Mouse (Mus musculus) bone marrow macrophage, adult 2 months (primary cell): ENCODE measurements around the gene Crat. TPM values are rescaled to one million over a fixed set of nuclear protein-coding genes. Genes with fewer than 3 reads are reported as not detected.
A peak's percentile ranks its signal among the peaks of the same experiment; 100 is the strongest.

Source experiments
- H3K27ac ChIP-seq: 2 replicates; pipeline ENCODE4 v1.5.1; 2012; ENCODE audit warnings: low read depth, low read length; ENCODE audit not compliant: insufficient read depth
- H3K4me1 ChIP-seq: 2 replicates; pipeline ENCODE4 v1.6.1; 2012; ENCODE audit warnings: low read length; ENCODE audit not compliant: control insufficient read depth, insufficient read depth
- H3K4me3 ChIP-seq: 2 replicates; pipeline ENCODE4 v1.5.1; 2012; ENCODE audit warnings: mild to moderate bottlenecking, low read length, moderate library complexity; ENCODE audit not compliant: insufficient read depth
- CTCF ChIP-seq: IDR thresholded peaks from 2 replicates; pipeline ENCODE4 v1.5.1; 2012; ENCODE audit warnings: low read depth, mild to moderate bottlenecking, low read length, moderate library complexity
- POLR2A ChIP-seq: IDR thresholded peaks from 2 replicates; pipeline ENCODE4 v1.6.1; 2012; ENCODE audit warnings: mild to moderate bottlenecking, low read depth, low read length, borderline replicate concordance
- polyA plus RNA-seq: library from polyadenylated mRNA; stranded (reverse); fragments of >200 nt; gene quantifications from 2 replicates; pipeline ENCODE4 v1.2.4, GENCODE M21; 2012; ENCODE audit not compliant: missing spikeins, insufficient read depth, insufficient read length

Gene Crat
- polyA plus RNA-seq, 1 experiment: 66.4 TPM

DNA sequence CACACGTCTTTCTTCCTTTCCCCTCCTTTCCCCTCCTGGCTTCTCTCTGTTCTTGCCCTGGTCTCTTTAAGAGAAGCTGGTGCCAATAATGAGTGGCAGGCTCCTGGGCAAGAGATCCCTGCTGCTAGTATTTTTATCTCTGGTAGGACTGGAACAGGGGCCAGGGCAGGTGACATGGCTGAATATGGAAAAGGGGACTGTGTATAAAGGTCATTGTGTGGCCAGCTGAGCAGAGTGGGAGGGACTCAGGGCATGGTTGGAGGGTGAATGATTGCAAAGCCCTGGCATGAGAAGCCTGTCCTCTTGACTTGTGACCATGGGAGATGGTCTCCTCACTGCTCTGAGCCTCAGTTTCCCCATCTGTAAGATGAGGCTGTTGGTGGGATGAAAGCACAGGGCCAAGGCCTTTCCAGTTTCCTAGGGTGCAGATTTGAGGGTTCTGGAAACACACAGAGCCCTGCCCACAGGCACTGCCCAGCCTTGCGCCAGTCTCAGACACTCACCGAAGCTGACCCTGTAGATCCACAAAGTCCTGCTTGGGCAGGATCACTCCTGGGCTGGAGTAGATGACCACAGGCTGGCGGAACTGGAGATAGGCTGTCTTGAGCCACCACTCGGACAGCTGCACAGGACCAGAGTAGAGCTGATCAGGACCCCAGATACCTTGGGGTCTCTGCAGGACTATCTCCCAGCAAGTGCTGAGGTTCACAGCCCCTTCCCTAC is 6.0 kb downstream of the Crat start:
- Histone ChIP-seq H3K27ac (no peak overlapping the region), H3K4me3 (no peak overlapping the region), H3K4me1 (peaks cover 37% of the 10 kb centered on the region)
- TF ChIP-seq POLR2A (no peak), CTCF (no peak)

GRCm38 (mm10) chr2:30408452-30409100 is 7.0 kb downstream of the Crat start:
- TF ChIP-seq POLR2A: no peak
- no peak for TF ChIP-seq CTCF
- H3K27ac ChIP-seq: no peak overlapping the region
- no peak overlapping the region for H3K4me3 ChIP-seq
- H3K4me1 ChIP-seq: peaks cover 32% of the 10 kb centered on the region

DNA sequence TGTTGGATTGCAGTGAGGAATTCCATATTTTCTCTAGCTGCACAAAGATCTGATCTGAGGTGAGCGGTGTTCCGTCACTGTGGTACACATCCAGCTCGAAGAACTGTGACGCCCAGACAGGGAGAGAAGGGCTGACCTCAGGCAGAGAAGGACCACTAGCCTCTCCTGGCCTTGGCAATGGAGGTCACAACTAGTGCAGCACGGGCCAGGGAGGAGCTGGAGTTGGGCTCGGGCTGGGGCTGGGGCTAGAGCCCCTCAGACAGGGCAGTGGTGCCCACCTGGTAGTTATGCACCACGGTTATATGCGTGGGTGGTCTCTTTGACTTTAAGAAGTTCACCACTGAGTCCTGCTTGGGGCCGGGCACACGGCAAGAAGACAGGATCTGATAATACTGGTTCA is 7.8 kb downstream of the Crat start:
- Histone ChIP-seq H3K4me3 (no peak overlapping the region), H3K27ac (peak overlapping the region; percentile 42), H3K4me1 (peaks cover 32% of the 10 kb centered on the region)
- no peak for TF ChIP-seq CTCF
- no peak for TF ChIP-seq POLR2A

DNA sequence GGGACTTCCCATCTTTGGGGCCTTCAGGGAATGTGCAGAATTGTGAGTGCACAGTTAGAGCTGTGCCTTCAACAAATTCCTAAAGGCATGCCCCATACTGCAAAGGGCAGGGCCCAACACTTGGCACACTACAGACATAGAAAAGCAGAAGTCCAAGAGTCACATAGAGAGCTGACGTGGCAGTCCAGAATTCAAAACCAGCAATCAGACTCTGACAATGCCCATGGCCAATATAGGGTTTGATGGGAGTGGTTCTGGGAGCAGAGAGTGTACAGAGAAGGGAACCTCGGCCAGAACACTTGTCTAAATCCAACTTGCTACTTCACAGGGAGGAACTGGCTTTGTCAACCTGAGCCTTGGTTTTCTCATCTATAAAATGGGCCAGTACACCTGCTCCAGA is 8.4 kb downstream of the Crat start:
- TF ChIP-seq CTCF (no peak), POLR2A (peak; percentile 37; the same call in 1 of the 2 replicates)
- Histone ChIP-seq H3K4me3 (no peak overlapping the region), H3K4me1 (peaks cover 32% of the 10 kb centered on the region), H3K27ac (peak overlapping the region; percentile 78)

DNA sequence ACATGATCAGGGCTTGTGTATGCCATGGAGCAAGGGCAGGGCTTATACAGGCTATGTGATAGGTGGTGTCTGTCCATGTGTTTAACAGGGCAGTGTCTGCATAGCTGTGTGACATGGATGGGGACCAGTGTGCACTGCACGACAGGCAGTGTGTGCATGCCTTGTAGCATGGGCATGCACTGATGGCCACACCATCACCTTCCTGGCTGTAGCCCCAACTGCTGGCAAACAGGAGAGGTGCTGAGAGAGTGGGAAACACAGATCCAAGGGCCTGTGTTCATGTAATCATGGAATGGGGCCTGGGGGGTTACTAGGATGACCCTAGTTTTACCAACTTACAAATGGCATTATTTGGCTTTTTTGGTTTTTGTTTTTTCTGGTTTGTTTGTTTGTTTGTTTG is 11.7 kb downstream of the Crat start:
- peaks cover 25% of the 10 kb centered on the region for H3K4me1 ChIP-seq
- no peak overlapping the region for H3K4me3 ChIP-seq
- no peak for TF ChIP-seq CTCF
- no peak for TF ChIP-seq POLR2A
- H3K27ac ChIP-seq: no peak overlapping the region

GRCm38 (mm10) chr2:30402843-30403242 is 12.8 kb downstream of the Crat start:
- Histone ChIP-seq H3K4me1 (peaks cover 15% of the 10 kb centered on the region), H3K4me3 (no peak overlapping the region), H3K27ac (no peak overlapping the region)
- TF ChIP-seq CTCF: no peak
- no peak for TF ChIP-seq POLR2A

- TF ChIP-seq POLR2A (no peak), CTCF (no peak)
- no peak overlapping the region for H3K27ac ChIP-seq
- H3K4me3 ChIP-seq: no peak overlapping the region
- peaks cover 10% of the 10 kb centered on the region for H3K4me1 ChIP-seq
Observed at GRCm38 (mm10) chr2:30402351-30402826, 13.2 kb downstream of the Crat start.

- no peak overlapping the region for H3K4me3 ChIP-seq
- TF ChIP-seq CTCF (no peak), POLR2A (no peak)
- no peak overlapping the region for H3K27ac ChIP-seq
- peaks cover 5% of the 10 kb centered on the region for H3K4me1 ChIP-seq
Observed at GRCm38 (mm10) chr2:30401581-30401980, 14.0 kb downstream of the Crat start.

DNA sequence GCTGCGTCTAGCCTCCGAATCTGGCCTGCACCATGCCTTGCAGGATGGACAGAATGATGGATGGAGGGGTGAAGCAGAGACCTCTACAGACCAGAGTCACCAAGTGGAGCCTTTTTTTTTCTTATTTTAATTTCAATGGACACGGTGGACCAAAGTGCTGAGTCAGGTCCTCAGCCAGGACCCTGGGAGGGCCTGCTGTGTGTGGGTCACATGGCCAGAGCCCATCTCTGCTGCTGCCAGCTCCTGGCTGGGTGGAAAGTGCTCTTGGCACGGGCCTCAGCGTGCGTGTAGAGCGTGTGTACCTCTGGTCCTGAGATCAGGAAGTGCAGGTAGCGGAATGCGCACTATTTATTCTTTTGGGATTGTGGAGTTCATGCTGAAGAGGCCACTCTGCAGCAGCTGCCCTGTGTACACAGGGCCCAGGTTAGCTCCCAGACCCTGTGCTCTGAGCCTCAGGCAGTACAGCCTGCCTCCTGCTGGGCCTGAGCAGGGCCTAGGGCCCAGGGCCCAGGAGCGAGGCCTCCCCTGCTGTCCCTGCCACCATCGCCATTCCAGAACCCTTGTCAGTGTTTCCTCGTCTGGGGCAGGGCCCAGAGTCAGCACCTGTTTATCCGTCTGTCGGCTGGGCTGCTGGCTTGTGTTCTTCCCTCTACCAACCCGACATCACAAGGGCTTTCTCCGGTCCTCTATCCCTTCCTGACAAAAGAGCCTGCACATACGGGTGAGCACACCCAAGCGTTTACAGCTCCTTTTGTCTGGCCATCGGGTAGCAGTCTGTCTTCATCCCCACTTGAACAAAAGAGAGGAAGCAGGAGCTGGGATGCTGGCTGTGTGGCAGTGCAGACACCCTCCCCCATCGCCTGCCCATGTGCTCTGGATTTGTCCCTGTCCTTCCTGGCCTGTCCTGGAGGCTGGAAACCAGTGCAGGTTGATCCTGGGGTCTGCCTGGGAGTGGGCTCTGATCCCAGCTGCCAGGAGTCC is 16.1 kb downstream of the Crat start:
- Histone ChIP-seq H3K27ac (no peak overlapping the region), H3K4me1 (peaks cover 14% of the 10 kb centered on the region), H3K4me3 (no peak overlapping the region)
- TF ChIP-seq POLR2A (no peak), CTCF (no peak)
